Mouse (Mus musculus): ENCODE measurements around the gene Amn1. TPM values are rescaled to one million over a fixed set of nuclear protein-coding genes. Genes with fewer than 3 reads are reported as not detected.
"Not testable (repeated sequence)": the region's sequence is repeated elsewhere in the genome, so short reads cannot be mapped to it uniquely, and the experiment has no call there.

Amn1 gene
- polyA plus RNA-seq, 1 experiment from 2014 or later: 27.1 TPM

DNA sequence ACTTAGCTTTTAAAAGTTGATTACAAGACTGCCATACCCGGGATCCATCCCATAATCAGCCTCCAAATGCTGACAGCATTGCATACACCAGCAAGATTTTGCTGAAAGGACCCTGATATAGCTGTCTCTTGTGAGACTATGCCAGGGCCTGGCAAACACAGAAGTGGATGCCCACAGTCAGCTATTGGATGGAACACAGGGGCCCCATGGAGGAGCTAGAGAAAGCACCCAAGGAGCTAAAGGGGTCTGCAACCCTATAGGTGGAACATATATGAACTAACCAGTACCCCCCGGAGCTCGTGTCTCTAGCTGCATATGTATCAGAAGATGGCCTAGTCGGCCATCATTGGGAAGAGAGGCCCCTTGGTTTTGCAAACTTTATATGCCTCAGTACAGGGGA lies 18.5 kb downstream of the Amn1 start:
- H3K27me3 ChIP-seq (replicated peaks; ENCODE audit: control insufficient read depth, insufficient read depth, low read length); ATAC-seq (ENCODE audit: low read depth); H3K4me2 ChIP-seq (ENCODE audit: low read depth, low read length); H3K27ac ChIP-seq (replicated peaks; ENCODE audit: low read depth, low read length); H3K9me3 ChIP-seq (ENCODE audit: control insufficient read depth, low read length); H3K4me3 ChIP-seq (ENCODE audit: low read depth, low read length); H3K4me1 ChIP-seq (ENCODE audit: control insufficient read depth, insufficient read depth, low read length); H3K9ac ChIP-seq (ENCODE audit: low read depth, low read length); DNase-seq (ENCODE audit: low spot score): not testable (repeated sequence)
- peaks cover 41% of the 10 kb centered on the region for H3K36me3 ChIP-seq (ENCODE audit: control insufficient read depth, insufficient read depth, low read length)
- WGBS: 93% methylated on average over 4 of the region's 4 CpGs

DNA sequence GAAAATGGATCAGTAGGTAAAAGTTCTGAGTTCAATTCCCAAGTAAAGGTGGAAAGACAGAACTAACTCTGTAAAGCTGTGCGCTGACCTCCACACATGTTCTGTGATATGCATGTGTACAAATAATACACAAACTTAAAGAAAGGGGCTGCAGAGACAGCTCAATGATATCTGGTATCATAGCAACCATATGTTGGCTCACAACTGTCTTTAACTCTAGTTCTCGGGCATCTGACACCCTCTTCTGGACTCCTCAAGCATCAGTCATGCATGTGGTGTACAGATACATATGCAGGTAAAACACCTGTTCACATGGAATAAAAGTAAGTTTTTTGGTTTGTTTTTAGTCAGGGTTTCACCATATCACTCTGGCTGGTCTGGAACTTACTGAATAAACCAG lies 20.1 kb downstream of the Amn1 start:
- Histone ChIP-seq H3K4me3 (ENCODE audit: low read depth, low read length) (no peak overlapping the region), H3K27ac (replicated peaks; ENCODE audit: low read depth, low read length) (no peak overlapping the region), H3K36me3 (ENCODE audit: control insufficient read depth, insufficient read depth, low read length) (peaks cover 41% of the 10 kb centered on the region), H3K4me2 (ENCODE audit: low read depth, low read length) (no peak overlapping the region), H3K9me3 (ENCODE audit: control insufficient read depth, low read length) (no peaks in the 10 kb centered on the region), H3K27me3 (replicated peaks; ENCODE audit: control insufficient read depth, insufficient read depth, low read length) (no peaks in the 10 kb centered on the region), H3K9ac (ENCODE audit: low read depth, low read length) (no peak overlapping the region), H3K4me1 (ENCODE audit: control insufficient read depth, insufficient read depth, low read length) (no peaks in the 10 kb centered on the region)
- ATAC-seq (ENCODE audit: low read depth) (no peak), DNase-seq (ENCODE audit: low spot score) (no peak)
- WGBS: 98% methylated on average over 2 of the region's 2 CpGs

DNA sequence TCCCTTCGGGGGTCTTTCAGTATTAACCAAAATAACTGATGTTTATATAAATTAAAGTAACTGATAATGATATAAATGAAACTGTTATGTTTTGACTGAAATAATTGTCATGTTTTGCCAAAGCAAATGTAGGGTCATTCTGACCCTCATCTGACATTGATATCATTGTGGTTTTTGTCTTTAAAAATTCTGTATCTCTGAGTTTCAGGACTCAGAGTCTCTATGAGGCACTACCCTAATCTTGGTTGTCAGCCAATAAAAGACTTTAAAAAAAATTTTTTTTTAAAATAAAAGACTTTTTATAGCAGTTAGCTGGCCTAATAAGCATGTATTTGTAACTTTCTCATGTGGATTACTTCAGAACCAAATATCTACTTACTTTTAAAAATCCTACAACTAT lies 20.8 kb downstream of the Amn1 start:
- Histone ChIP-seq H3K4me3 (ENCODE audit: low read depth, low read length) (no peak overlapping the region), H3K9me3 (ENCODE audit: control insufficient read depth, low read length) (no peaks in the 10 kb centered on the region), H3K27ac (replicated peaks; ENCODE audit: low read depth, low read length) (no peak overlapping the region), H3K4me2 (ENCODE audit: low read depth, low read length) (no peak overlapping the region), H3K27me3 (replicated peaks; ENCODE audit: control insufficient read depth, insufficient read depth, low read length) (no peaks in the 10 kb centered on the region), H3K4me1 (ENCODE audit: control insufficient read depth, insufficient read depth, low read length) (no peaks in the 10 kb centered on the region), H3K36me3 (ENCODE audit: control insufficient read depth, insufficient read depth, low read length) (peaks cover 41% of the 10 kb centered on the region), H3K9ac (ENCODE audit: low read depth, low read length) (no peak overlapping the region)
- 93% methylated on average over 1 of the region's 1 CpGs for WGBS
- ATAC-seq (ENCODE audit: low read depth): no peak
- no peak for DNase-seq (ENCODE audit: low spot score)

DNA sequence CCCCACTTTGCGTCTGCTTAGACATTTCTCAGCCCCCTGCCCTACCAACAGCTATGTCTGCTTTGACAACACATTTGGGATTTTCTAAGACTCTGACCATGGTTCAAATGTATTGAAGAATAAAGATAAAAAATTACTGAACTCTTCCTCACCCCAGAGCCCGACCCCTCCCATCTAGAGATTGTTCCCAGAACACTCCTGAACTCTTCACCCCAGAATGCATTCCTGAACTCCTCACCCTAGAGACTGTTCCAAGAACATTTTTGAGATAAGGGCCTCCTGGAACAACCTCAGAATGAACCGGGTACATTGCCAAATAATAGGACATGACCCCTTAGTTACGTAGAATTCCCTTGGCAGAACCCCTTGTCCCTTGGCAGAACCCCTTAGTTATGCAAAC lies 21.5 kb downstream of the Amn1 start:
- not testable (repeated sequence) for H3K9me3 ChIP-seq (ENCODE audit: control insufficient read depth, low read length); ATAC-seq (ENCODE audit: low read depth); H3K4me1 ChIP-seq (ENCODE audit: control insufficient read depth, insufficient read depth, low read length); H3K9ac ChIP-seq (ENCODE audit: low read depth, low read length); DNase-seq (ENCODE audit: low spot score); H3K27ac ChIP-seq (replicated peaks; ENCODE audit: low read depth, low read length); H3K4me3 ChIP-seq (ENCODE audit: low read depth, low read length); H3K27me3 ChIP-seq (replicated peaks; ENCODE audit: control insufficient read depth, insufficient read depth, low read length); H3K4me2 ChIP-seq (ENCODE audit: low read depth, low read length)
- H3K36me3 ChIP-seq (ENCODE audit: control insufficient read depth, insufficient read depth, low read length): peaks cover 45% of the 10 kb centered on the region
- WGBS: 70% methylated on average over 3 of the region's 4 CpGs

DNA sequence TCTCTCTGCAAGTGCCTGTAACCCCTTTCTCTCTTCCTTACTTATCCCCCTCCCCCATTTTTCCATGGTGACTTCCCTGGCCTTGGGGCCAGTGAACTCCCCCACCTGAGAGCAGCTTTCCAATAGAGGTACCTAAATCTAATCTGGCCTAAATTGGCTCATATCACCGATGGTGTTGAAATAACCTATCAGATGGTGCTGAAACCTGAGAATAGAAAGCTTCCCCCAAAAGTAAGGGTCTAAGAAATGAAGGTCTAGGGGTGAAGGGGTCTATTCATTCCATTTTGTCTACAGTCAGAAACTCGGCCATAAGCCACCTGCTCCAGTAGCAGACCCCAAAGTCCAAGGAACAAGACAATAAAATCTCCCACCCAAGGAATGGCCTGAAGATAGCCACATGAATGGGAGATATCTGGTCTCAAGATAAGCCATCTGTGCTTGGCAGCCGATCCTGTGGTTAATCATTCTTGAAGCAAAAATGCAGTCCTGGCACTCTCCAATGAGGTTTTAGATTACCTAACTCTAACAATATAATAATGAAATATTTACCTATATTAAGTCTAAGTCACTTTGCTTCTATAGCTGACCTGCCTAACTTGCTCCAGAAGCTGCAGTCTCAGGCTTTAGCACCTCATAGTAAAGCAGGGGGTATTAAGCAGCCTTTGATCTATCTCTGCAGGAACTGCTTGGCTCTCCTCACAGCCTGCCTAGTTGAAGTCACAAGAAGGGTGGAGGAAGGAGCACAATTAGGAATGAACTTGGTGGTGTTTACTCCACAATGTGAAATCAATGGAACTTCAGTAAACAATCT lies 33.3 kb downstream of the Amn1 start:
- Histone ChIP-seq H3K9ac (ENCODE audit: low read depth, low read length) (no peak overlapping the region), H3K36me3 (ENCODE audit: control insufficient read depth, insufficient read depth, low read length) (peaks cover 37% of the 10 kb centered on the region), H3K9me3 (ENCODE audit: control insufficient read depth, low read length) (no peaks in the 10 kb centered on the region), H3K4me1 (ENCODE audit: control insufficient read depth, insufficient read depth, low read length) (no peaks in the 10 kb centered on the region), H3K4me3 (ENCODE audit: low read depth, low read length) (no peak overlapping the region), H3K27me3 (replicated peaks; ENCODE audit: control insufficient read depth, insufficient read depth, low read length) (no peaks in the 10 kb centered on the region), H3K4me2 (ENCODE audit: low read depth, low read length) (no peak overlapping the region), H3K27ac (replicated peaks; ENCODE audit: low read depth, low read length) (no peak overlapping the region)
- 65% methylated on average over 3 of the region's 3 CpGs for WGBS
- ATAC-seq (ENCODE audit: low read depth) (peak; percentile 62; the same call in 1 of the 2 replicates), DNase-seq (ENCODE audit: low spot score) (peak; percentile 35)

DNA sequence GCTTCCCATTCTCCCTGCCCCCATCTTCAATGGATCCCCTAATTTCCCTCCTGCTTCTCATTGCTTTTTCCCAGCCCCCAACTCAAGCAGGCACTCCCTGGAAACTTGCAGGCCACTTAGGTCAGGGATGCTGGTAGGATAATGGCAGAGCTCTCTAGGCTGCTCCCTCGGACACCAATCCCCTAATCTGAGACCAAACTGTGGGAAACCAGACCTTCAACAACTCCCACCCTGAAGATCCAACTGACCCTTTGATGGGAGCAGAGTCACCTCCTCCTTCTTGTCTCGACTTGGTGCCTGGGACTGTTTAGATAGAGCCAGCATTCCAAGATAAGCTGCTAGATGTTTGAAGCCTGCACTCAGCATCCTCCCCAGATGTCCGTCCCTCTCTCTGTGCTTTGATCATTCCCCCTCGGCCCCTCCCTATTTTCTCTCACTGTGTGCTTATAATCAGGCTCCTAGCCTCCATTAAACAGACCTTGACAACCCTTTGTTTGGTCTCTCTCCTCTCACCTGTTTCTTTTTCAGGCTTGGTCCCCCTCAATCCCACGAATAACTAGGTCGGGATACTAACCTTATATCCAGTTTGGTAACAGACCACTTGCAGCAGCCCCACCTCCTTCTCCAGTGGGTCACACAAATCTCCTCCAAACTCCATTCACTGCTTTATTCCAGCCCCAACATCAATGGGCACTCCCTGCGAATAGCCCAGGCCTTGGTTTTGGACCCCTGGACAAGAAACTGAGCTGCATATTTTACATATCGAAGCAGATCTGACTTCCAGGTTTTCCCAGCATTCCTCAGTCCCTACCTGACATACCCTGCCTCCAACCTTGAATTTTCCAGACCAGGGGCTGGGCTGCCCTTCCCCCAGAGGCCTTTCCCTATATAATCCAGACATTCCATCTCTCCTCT lies 34.1 kb downstream of the Amn1 start:
- no peak for DNase-seq (ENCODE audit: low spot score)
- WGBS: 23% methylated on average over 8 of the region's 8 CpGs
- no peak overlapping the region for H3K4me3 ChIP-seq (ENCODE audit: low read depth, low read length)
- no peak overlapping the region for H3K27ac ChIP-seq (replicated peaks; ENCODE audit: low read depth, low read length)
- H3K4me2 ChIP-seq (ENCODE audit: low read depth, low read length): no peak overlapping the region
- H3K9ac ChIP-seq (ENCODE audit: low read depth, low read length): no peak overlapping the region
- no peak for ATAC-seq (ENCODE audit: low read depth)
- H3K9me3 ChIP-seq (ENCODE audit: control insufficient read depth, low read length): no peaks in the 10 kb centered on the region
- peaks cover 37% of the 10 kb centered on the region for H3K36me3 ChIP-seq (ENCODE audit: control insufficient read depth, insufficient read depth, low read length)
- H3K27me3 ChIP-seq (replicated peaks; ENCODE audit: control insufficient read depth, insufficient read depth, low read length): no peaks in the 10 kb centered on the region
- H3K4me1 ChIP-seq (ENCODE audit: control insufficient read depth, insufficient read depth, low read length): no peaks in the 10 kb centered on the region

DNA sequence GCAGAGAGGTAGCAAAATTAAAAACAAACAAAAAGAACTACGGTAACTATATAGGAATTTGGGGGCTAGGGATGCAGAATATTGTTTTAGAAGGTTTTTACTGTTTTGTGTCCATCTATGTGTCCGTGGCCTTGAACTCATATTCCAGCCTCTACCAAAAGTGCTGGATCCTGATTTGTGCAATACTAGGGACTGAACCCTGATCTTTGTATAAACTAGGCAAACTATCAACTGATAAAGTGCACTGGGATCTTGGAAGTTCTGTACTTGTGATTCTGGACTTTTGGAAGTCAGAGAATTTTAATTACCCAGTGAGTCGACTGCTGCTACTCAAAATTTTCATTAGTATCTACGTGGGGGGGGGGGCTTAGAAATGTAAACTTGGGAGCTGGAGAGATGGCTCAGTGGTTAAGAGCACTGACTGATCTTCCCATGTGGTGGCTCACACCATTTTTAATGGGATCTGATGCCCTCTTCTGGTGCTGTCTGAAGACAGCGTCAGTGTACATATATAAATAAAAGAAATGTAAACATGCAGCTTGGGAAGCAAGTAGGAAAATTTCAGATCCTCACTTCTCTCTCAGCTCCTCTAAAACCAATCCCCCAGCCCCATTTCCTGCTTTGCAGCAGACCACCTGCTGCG lies 34.9 kb downstream of the Amn1 start:
- Histone ChIP-seq H3K27ac (replicated peaks; ENCODE audit: low read depth, low read length) (no peak overlapping the region), H3K4me3 (ENCODE audit: low read depth, low read length) (no peak overlapping the region), H3K4me2 (ENCODE audit: low read depth, low read length) (no peak overlapping the region), H3K9ac (ENCODE audit: low read depth, low read length) (no peak overlapping the region), H3K9me3 (ENCODE audit: control insufficient read depth, low read length) (no peaks in the 10 kb centered on the region), H3K36me3 (ENCODE audit: control insufficient read depth, insufficient read depth, low read length) (peaks cover 31% of the 10 kb centered on the region), H3K27me3 (replicated peaks; ENCODE audit: control insufficient read depth, insufficient read depth, low read length) (no peaks in the 10 kb centered on the region), H3K4me1 (ENCODE audit: control insufficient read depth, insufficient read depth, low read length) (no peaks in the 10 kb centered on the region)
- no peak for DNase-seq (ENCODE audit: low spot score)
- ATAC-seq (ENCODE audit: low read depth): no peak
- WGBS: 43% methylated on average over 6 of the region's 6 CpGs

DNA sequence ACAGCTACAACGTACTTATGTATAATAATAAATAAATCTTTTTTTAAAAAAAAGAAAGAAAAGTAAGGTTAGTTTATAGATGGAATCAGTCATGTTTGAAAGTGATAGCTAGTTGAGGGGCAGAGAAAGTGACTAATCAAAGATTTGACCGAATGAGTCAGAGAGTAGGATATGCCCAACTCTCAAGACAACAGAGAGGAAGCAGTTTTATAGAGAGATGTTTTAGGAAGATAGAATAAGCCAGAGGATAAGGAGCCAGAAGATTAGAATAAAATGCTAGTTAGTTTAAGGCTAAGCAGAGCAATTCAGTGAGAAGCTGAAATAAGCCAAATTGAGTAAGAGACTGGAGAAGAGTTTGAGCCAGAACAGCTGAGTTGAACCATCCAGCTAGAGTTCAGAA lies 36.4 kb downstream of the Amn1 start:
- H3K36me3 ChIP-seq (ENCODE audit: control insufficient read depth, insufficient read depth, low read length): peaks cover 23% of the 10 kb centered on the region
- no peak overlapping the region for H3K9ac ChIP-seq (ENCODE audit: low read depth, low read length)
- H3K9me3 ChIP-seq (ENCODE audit: control insufficient read depth, low read length): no peaks in the 10 kb centered on the region
- H3K4me1 ChIP-seq (ENCODE audit: control insufficient read depth, insufficient read depth, low read length): no peaks in the 10 kb centered on the region
- WGBS: 91% methylated on average over 2 of the region's 2 CpGs
- no peak overlapping the region for H3K4me3 ChIP-seq (ENCODE audit: low read depth, low read length)
- H3K27ac ChIP-seq (replicated peaks; ENCODE audit: low read depth, low read length): no peak overlapping the region
- no peak for ATAC-seq (ENCODE audit: low read depth)
- no peak overlapping the region for H3K4me2 ChIP-seq (ENCODE audit: low read depth, low read length)
- H3K27me3 ChIP-seq (replicated peaks; ENCODE audit: control insufficient read depth, insufficient read depth, low read length): no peaks in the 10 kb centered on the region
- no peak for DNase-seq (ENCODE audit: low spot score)

Data from embryonic facial prominence, embryonic 14.5 days (tissue).